Comparison of ENCODE assay signal across 16 mouse cellular contexts in the genomic region with DNA sequence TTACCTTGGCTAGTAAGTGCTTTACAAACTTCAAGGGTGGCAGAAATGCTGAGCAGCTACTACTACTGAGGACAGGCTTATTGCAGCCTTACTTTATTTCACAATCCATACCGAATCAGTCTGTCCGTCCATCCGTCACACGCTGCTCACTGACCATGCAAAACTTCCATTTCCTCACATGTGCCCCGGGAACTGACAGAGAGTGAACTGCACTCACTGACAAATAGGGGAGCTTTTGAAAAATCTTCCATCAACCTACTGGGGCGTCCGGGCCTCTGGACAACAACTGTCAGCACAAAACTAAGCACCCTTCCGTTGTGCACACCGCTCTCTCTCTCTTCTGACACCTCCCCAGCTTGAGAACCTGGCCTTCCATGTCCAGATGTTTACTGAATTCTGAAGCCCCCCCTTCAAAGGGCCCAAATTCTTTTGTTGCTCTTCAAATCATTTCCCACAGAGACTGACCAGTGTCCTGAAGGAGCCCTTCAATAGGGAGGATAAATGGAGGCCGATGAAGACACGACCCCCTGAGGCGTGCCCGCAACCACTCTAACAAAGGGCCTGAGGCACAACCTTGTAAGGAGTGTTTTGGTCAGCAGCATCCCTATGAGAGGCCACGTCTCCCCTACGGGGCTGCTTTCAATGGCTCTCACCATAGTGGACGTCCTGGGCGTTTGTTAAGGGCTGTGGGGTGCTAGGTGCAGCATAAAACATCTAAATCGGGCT.
DNase-seq lines count a peak whose midpoint lies in the region; ATAC-seq lines count a peak whose summit lies in the region.
"Had no signal": no experiment of that assay in that cellular context is flagged by ENCODE, and none has a peak within 500 bp of the region (broad histone marks: within the 10 kb centered on the region; RNA-seq: fewer than 3 reads in every experiment).

No protein-coding gene starts in this region.

- no peak overlapping the region for H3K4me2 ChIP-seq in heart, embryonic 11.5 days
- no peak overlapping the region for H3K4me2 ChIP-seq in embryonic facial prominence, embryonic 12.5 days (replicated peaks)
- H3K4me2 ChIP-seq in liver, embryonic 12.5 days = no peak overlapping the region
- H3K4me2 ChIP-seq: heart, embryonic 12.5 days; liver, embryonic 15.5 days; stomach, embryonic 15.5 days had no signal

- no peak for DNase-seq in heart, embryonic 10.5 days (ENCODE audit: low spot score)
- peak; percentile 18 for DNase-seq in layer of hippocampus, adult 9-11 months
- no peak for DNase-seq in layer of hippocampus, postnatal 14 days (ENCODE audit: low spot score in 2 of 2)
- peak; percentile 73 for DNase-seq in embryo, embryonic 9.5 days (ENCODE audit: extremely low spot score)
- DNase-seq in cerebellum, postnatal 10 days = no peak
- DNase-seq: cerebellum, adult 18-20 months; right cerebral cortex, postnatal 25 days; thymus, adult 18-20 months had no signal

- H3K27me3 ChIP-seq in heart, embryonic 10.5 days (ENCODE audit: insufficient read depth, poor library complexity, severe bottlenecking) = 0 out of 2 replicates have a peak, but pooled peaks cover 5% of the 10 kb centered on the region
- H3K27me3 ChIP-seq in heart, embryonic 11.5 days (ENCODE audit: control insufficient read depth, insufficient read depth, low read length) = no peaks in the 10 kb centered on the region
- H3K27me3 ChIP-seq in embryonic facial prominence, embryonic 12.5 days = no peaks in the 10 kb centered on the region
- H3K27me3 ChIP-seq in liver, embryonic 12.5 days (replicated peaks) = no peaks in the 10 kb centered on the region
- H3K27me3 ChIP-seq: heart, embryonic 12.5 days; liver, embryonic 15.5 days; stomach, embryonic 15.5 days had no signal

- peaks cover 28% of the 10 kb centered on the region for H3K4me1 ChIP-seq in heart, embryonic 10.5 days
- peaks cover 6% of the 10 kb centered on the region; the same call in 1 of the 2 replicates for H3K4me1 ChIP-seq in heart, embryonic 11.5 days (ENCODE audit: control insufficient read depth, insufficient read depth, low read length)
- peaks cover 24% of the 10 kb centered on the region for H3K4me1 ChIP-seq in embryonic facial prominence, embryonic 12.5 days
- H3K4me1 ChIP-seq in liver, embryonic 12.5 days = no peaks in the 10 kb centered on the region

- WGBS in heart, embryonic 10.5 days = 74% methylated on average over 18 of the region's 18 CpGs
- WGBS in heart, embryonic 11.5 days (ENCODE audit: insufficient replicate concordance) = 77% methylated on average over 18 of the region's 18 CpGs
- 57% methylated on average over 18 of the region's 18 CpGs for WGBS in embryonic facial prominence, embryonic 12.5 days
- 79% methylated on average over 18 of the region's 18 CpGs for WGBS in liver, embryonic 12.5 days (ENCODE audit: insufficient replicate concordance)

- H3K4me3 ChIP-seq in heart, embryonic 10.5 days = no peak overlapping the region
- H3K4me3 ChIP-seq in heart, embryonic 11.5 days (ENCODE audit: low read depth, low read length) = no peak overlapping the region
- no peak overlapping the region for H3K4me3 ChIP-seq in embryonic facial prominence, embryonic 12.5 days
- no peak overlapping the region for H3K4me3 ChIP-seq in liver, embryonic 12.5 days
- H3K4me3 ChIP-seq: forebrain, embryonic 13.5 days; heart, embryonic 12.5 days; liver, embryonic 15.5 days; stomach, embryonic 15.5 days had no signal

- no peak overlapping the region for H3K9ac ChIP-seq in heart, embryonic 11.5 days (ENCODE audit: low read depth, low read length)
- no peak overlapping the region for H3K9ac ChIP-seq in embryonic facial prominence, embryonic 12.5 days
- H3K9ac ChIP-seq in liver, embryonic 12.5 days = no peak overlapping the region
- H3K9ac ChIP-seq: forebrain, embryonic 13.5 days; heart, embryonic 12.5 days; liver, embryonic 15.5 days; stomach, embryonic 15.5 days had no signal

- ATAC-seq in heart, embryonic 11.5 days (replicated peaks; ENCODE audit: insufficient number of reproducible peaks, low FRiP score, low TSS enrichment) = no peak
- ATAC-seq in embryonic facial prominence, embryonic 12.5 days (ENCODE audit: insufficient number of reproducible peaks, insufficient read depth, low FRiP score, low TSS enrichment) = no peak
- ATAC-seq in liver, embryonic 12.5 days = no peak
- ATAC-seq: forebrain, embryonic 13.5 days had no signal

- no peaks in the 10 kb centered on the region for H3K9me3 ChIP-seq in heart, embryonic 10.5 days
- no peaks in the 10 kb centered on the region for H3K9me3 ChIP-seq in heart, embryonic 11.5 days (replicated peaks; ENCODE audit: control insufficient read depth, low read length)
- H3K9me3 ChIP-seq in embryonic facial prominence, embryonic 12.5 days = no peaks in the 10 kb centered on the region
- no peaks in the 10 kb centered on the region for H3K9me3 ChIP-seq in liver, embryonic 12.5 days (replicated peaks)
- H3K9me3 ChIP-seq: forebrain, embryonic 13.5 days; liver, embryonic 15.5 days; stomach, embryonic 15.5 days had no signal

- H3K36me3 ChIP-seq in heart, embryonic 10.5 days = no peaks in the 10 kb centered on the region
- H3K36me3 ChIP-seq in heart, embryonic 11.5 days (ENCODE audit: control insufficient read depth, insufficient read depth, low read length) = no peaks in the 10 kb centered on the region
- no peaks in the 10 kb centered on the region for H3K36me3 ChIP-seq in embryonic facial prominence, embryonic 12.5 days
- H3K36me3 ChIP-seq in liver, embryonic 12.5 days = no peaks in the 10 kb centered on the region; the same call in 1 of the 2 replicates
- H3K36me3 ChIP-seq: heart, embryonic 12.5 days; liver, embryonic 15.5 days; stomach, embryonic 15.5 days had no signal

- H3K27ac ChIP-seq in heart, embryonic 10.5 days = peak overlapping the region; percentile 71; the same call in 1 of the 2 replicates
- no peak overlapping the region for H3K27ac ChIP-seq in heart, embryonic 11.5 days (ENCODE audit: low read depth, low read length)
- peak overlapping the region; percentile 12; the same call in 1 of the 2 replicates for H3K27ac ChIP-seq in embryonic facial prominence, embryonic 12.5 days
- H3K27ac ChIP-seq in liver, embryonic 12.5 days = no peak overlapping the region
- H3K27ac ChIP-seq: forebrain, embryonic 13.5 days; liver, embryonic 15.5 days; macrophage; stomach, embryonic 15.5 days had no signal

Comparison
In these comparisons a context has a peak if more than half of its experiments do, and no peak if none do; other contexts are left out.
1. DNase-seq: peak in layer of hippocampus, adult 9-11 months (single experiment) and embryo, embryonic 9.5 days (single experiment); none in heart, embryonic 10.5 days (single experiment), layer of hippocampus, postnatal 14 days (0 of 2) and cerebellum, postnatal 10 days (0 of 2).
2. H3K27ac ChIP-seq: peak in heart, embryonic 10.5 days (single experiment) and embryonic facial prominence, embryonic 12.5 days (single experiment); none in heart, embryonic 11.5 days (single experiment) and liver, embryonic 12.5 days (single experiment).